Mouse (Mus musculus) limb, embryonic 14.5 days (tissue): ENCODE measurements around the gene Naa38. TPM values are rescaled to one million over a fixed set of nuclear protein-coding genes. Genes with fewer than 3 reads are reported as not detected.
A peak's percentile ranks its signal among the peaks of the same experiment; 100 is the strongest.

Experiments used
- ATAC-seq: fragments of 200-750 bp; cut with Nextera tagmentation; 2 replicates; pipeline ENCODE4 v1.8.0; 2017; ENCODE audit warnings: low read depth, moderate number of reproducible peaks, moderate TSS enrichment; ENCODE audit not compliant: low FRiP score
- DNase-seq: peaks from one replicate; pipeline ENCODE4 v3.0.0-alpha.2; 2015; ENCODE audit warnings: low spot score
- H3K27ac ChIP-seq: fragments of 300-500 bp; sonication (generic); replicated peaks from 2 replicates; pipeline ENCODE4 v1.5.1; 2014; ENCODE audit warnings: low read depth, mild to moderate bottlenecking, low read length, moderate library complexity, mixed read lengths
- H3K27me3 ChIP-seq: fragments of 300-500 bp; sonication (generic); 2 replicates; pipeline ENCODE4 v1.6.1; 2014; ENCODE audit warnings: low read length, mixed read lengths; ENCODE audit not compliant: control insufficient read depth, insufficient read depth
- H3K36me3 ChIP-seq: fragments of 300-500 bp; sonication (generic); 2 replicates; pipeline ENCODE4 v1.6.1; 2014; ENCODE audit warnings: mild to moderate bottlenecking, low read length, moderate library complexity, mixed read lengths; ENCODE audit not compliant: control insufficient read depth, insufficient read depth
- H3K4me1 ChIP-seq: fragments of 300-500 bp; sonication (generic); 2 replicates; pipeline ENCODE4 v1.6.1; 2014; ENCODE audit warnings: antibody characterized with exemption, low read length, mixed read lengths; ENCODE audit not compliant: control insufficient read depth, insufficient read depth
- H3K4me2 ChIP-seq: fragments of 300-500 bp; sonication (generic); replicated peaks from 2 replicates; pipeline ENCODE4 v1.6.1; 2014; ENCODE audit warnings: low read depth, mild to moderate bottlenecking, low read length, moderate library complexity; ENCODE audit not compliant: severe bottlenecking
- H3K4me3 ChIP-seq: fragments of 300-500 bp; sonication (generic); replicated peaks from 2 replicates; pipeline ENCODE4 v1.5.1; 2014; ENCODE audit warnings: low read length
- H3K9ac ChIP-seq: fragments of 300-500 bp; sonication (generic); 2 replicates; pipeline ENCODE4 v1.6.1; 2014; ENCODE audit warnings: mild to moderate bottlenecking, low read depth, low read length, moderate library complexity; ENCODE audit not compliant: severe bottlenecking
- H3K9me3 ChIP-seq: fragments of 300-500 bp; sonication (generic); 2 replicates; pipeline ENCODE4 v1.6.1; 2016; ENCODE audit warnings: low read length; ENCODE audit not compliant: control insufficient read depth
- POLR2A ChIP-seq: fragments of 200-500 bp; IDR thresholded peaks from 2 replicates; pipeline ENCODE4 v1.8.0; 2012; ENCODE audit warnings: inconsistent platforms, mild to moderate bottlenecking, moderate library complexity, borderline replicate concordance; ENCODE audit not compliant: insufficient read depth, insufficient read length; ENCODE audit errors: extremely low read depth
- WGBS: fragments of 180-500 bp; shearing (Covaris S2); extraction: QIAGEN DNeasy Blood & Tissue Kit; methylation state at CpG from one replicate; pipeline ENCODE4 v1.1.7; 2014; 5-methylcytosine and 5-hydroxymethylcytosine counted together
- polyA plus RNA-seq, 2 experiments: library from polyadenylated mRNA; depleted of rRNA in 1 of 2; stranded (reverse) in 1 of 2; unstranded in 1 of 2; fragments of >200 nt; fragmentation: Nextera tagmentation in 1 of 2; extraction: Ambion mirVana in 1 of 2; gene quantifications; 2 replicates each; pipeline versions ENCODE4 v1.2.1 to v1.2.3; 2012 to 2014

Naa38 gene
- polyA plus RNA-seq, 2 experiments = 131 to 171 TPM

GRCm38 (mm10) chr11:69426246-69426645 is 31.0 kb downstream of the Naa38 start:
- H3K9me3 ChIP-seq = no peaks in the 10 kb centered on the region
- H3K4me3 ChIP-seq = no peak overlapping the region
- DNase-seq = no peak
- H3K9ac ChIP-seq = no peak overlapping the region
- no peak for ATAC-seq
- peaks cover 14% of the 10 kb centered on the region for H3K4me1 ChIP-seq
- WGBS = 81% methylated on average over 2 of the region's 2 CpGs
- no peaks in the 10 kb centered on the region for H3K36me3 ChIP-seq
- no peak overlapping the region for H3K4me2 ChIP-seq
- H3K27me3 ChIP-seq = 0 out of 2 replicates have a peak, but pooled peaks cover 4% of the 10 kb centered on the region
- no peak overlapping the region for H3K27ac ChIP-seq
- TF ChIP-seq POLR2A = no peak

GRCm38 (mm10) chr11:69428751-69429150 is 33.5 kb downstream of the Naa38 start:
- no peak overlapping the region for H3K4me3 ChIP-seq
- no peaks in the 10 kb centered on the region for H3K36me3 ChIP-seq
- no peak for ATAC-seq
- H3K27ac ChIP-seq = no peak overlapping the region
- H3K9ac ChIP-seq = no peak overlapping the region
- no peak overlapping the region for H3K4me2 ChIP-seq
- DNase-seq = peak; percentile 53
- H3K9me3 ChIP-seq = no peaks in the 10 kb centered on the region
- WGBS = 20% methylated on average over 4 of the region's 4 CpGs
- no peak for TF ChIP-seq POLR2A
- H3K4me1 ChIP-seq = peaks cover 16% of the 10 kb centered on the region; the same call in 1 of the 2 replicates
- no peaks in the 10 kb centered on the region for H3K27me3 ChIP-seq

GRCm38 (mm10) chr11:69429313-69429712 is 34.0 kb downstream of the Naa38 start:
- Histone ChIP-seq H3K9ac (no peak overlapping the region), H3K27ac (no peak overlapping the region), H3K36me3 (no peaks in the 10 kb centered on the region), H3K27me3 (no peaks in the 10 kb centered on the region), H3K4me1 (peaks cover 16% of the 10 kb centered on the region; the same call in 1 of the 2 replicates), H3K9me3 (no peaks in the 10 kb centered on the region), H3K4me3 (no peak overlapping the region), H3K4me2 (no peak overlapping the region)
- 41% methylated on average over 2 of the region's 2 CpGs for WGBS
- no peak for TF ChIP-seq POLR2A
- ATAC-seq (no peak), DNase-seq (no peak)

GRCm38 (mm10) chr11:69430631-69431030 is 35.3 kb downstream of the Naa38 start:
- Histone ChIP-seq H3K9ac (no peak overlapping the region), H3K9me3 (no peaks in the 10 kb centered on the region), H3K4me1 (peaks cover 16% of the 10 kb centered on the region; the same call in 1 of the 2 replicates), H3K27ac (no peak overlapping the region), H3K4me2 (no peak overlapping the region), H3K4me3 (no peak overlapping the region), H3K36me3 (no peaks in the 10 kb centered on the region), H3K27me3 (no peaks in the 10 kb centered on the region)
- TF ChIP-seq POLR2A = no peak
- DNase-seq (no peak), ATAC-seq (no peak)
- WGBS = 89% methylated on average over 15 of the region's 15 CpGs

GRCm38 (mm10) chr11:69431829-69432639 is 36.7 kb downstream of the Naa38 start:
- no peak overlapping the region for H3K9ac ChIP-seq

More at GRCm38 (mm10) chr11:69431829-69432639, 36.7 kb downstream of the Naa38 start:
- ATAC-seq = peak; percentile 72; the same call in 1 of the 2 replicates
- no peaks in the 10 kb centered on the region for H3K9me3 ChIP-seq
- H3K4me2 ChIP-seq = peak overlapping the region; percentile 25; the same call in 1 of the 2 replicates
- no peak for TF ChIP-seq POLR2A
- DNase-seq = peak; percentile 95
- WGBS = 28% methylated on average over 11 of the region's 11 CpGs
- H3K4me3 ChIP-seq = 0 out of 2 replicates have a peak overlapping the region, but pooled peaks have one; percentile 4
- H3K27me3 ChIP-seq = no peaks in the 10 kb centered on the region
- H3K27ac ChIP-seq = no peak overlapping the region
- H3K4me1 ChIP-seq = peaks cover 16% of the 10 kb centered on the region; the same call in 1 of the 2 replicates
- H3K36me3 ChIP-seq = no peaks in the 10 kb centered on the region
